Mouse (Mus musculus) megakaryocyte progenitor cell, adult 5-6 weeks (primary cell): ENCODE measurements at regions not wholly inside any gene's neighbourhood (a gene's known extent, or its start where the extent isn't known, plus 50 kb on each side); places are given as distances from the start of the nearest gene placed in this dataset.

ENCODE experiments used
- ATAC-seq: replicated peaks from 2 replicates; pipeline ENCODE4 v1.8.0; 2016; ENCODE audit warnings: mild to moderate bottlenecking, moderate TSS enrichment, inconsistent platforms; ENCODE audit not compliant: poor library complexity

GRCm38 (mm10) chr1:90342346-90342745 lies 138.6 kb downstream of the Ackr3 start:
- ATAC-seq = no peak

GRCm38 (mm10) chr1:90343492-90343891 lies 139.7 kb downstream of the Ackr3 start:
- ATAC-seq = no peak

- no peak for ATAC-seq
These were observed 143.3 kb downstream of the Ackr3 start for GRCm38 (mm10) chr1:90347032-90347431.

- ATAC-seq = no peak
These were observed 145.8 kb downstream of the Ackr3 start for GRCm38 (mm10) chr1:90349611-90350010.

GRCm38 (mm10) chr1:90353325-90353724 lies 149.5 kb downstream of the Ackr3 start:
- ATAC-seq = no peak

- ATAC-seq = no peak
These were observed 152.8 kb downstream of the Ackr3 start for GRCm38 (mm10) chr1:90356567-90356966.

GRCm38 (mm10) chr1:90357391-90357790 lies 153.6 kb downstream of the Ackr3 start:
- no peak for ATAC-seq

GRCm38 (mm10) chr1:90358971-90359370 lies 155.2 kb downstream of the Ackr3 start:
- no peak for ATAC-seq

- ATAC-seq = no peak
These were observed 156.3 kb downstream of the Ackr3 start for GRCm38 (mm10) chr1:90360065-90360464.

GRCm38 (mm10) chr1:90364444-90364843 lies 160.7 kb downstream of the Ackr3 start:
- no peak for ATAC-seq

GRCm38 (mm10) chr1:90368581-90368980 lies 164.8 kb downstream of the Ackr3 start:
- peak; percentile 76 for ATAC-seq

- ATAC-seq = peak; percentile 72
These were observed 165.5 kb downstream of the Ackr3 start for GRCm38 (mm10) chr1:90369287-90369686.

- ATAC-seq = no peak
These were observed 167.0 kb downstream of the Ackr3 start for GRCm38 (mm10) chr1:90370766-90371165.

GRCm38 (mm10) chr1:90373001-90373400 lies 169.2 kb downstream of the Ackr3 start:
- no peak for ATAC-seq

GRCm38 (mm10) chr1:90374517-90374916 lies 170.7 kb downstream of the Ackr3 start:
- no peak for ATAC-seq

- ATAC-seq = no peak
These were observed 176.4 kb downstream of the Ackr3 start for GRCm38 (mm10) chr1:90380034-90380705.

- ATAC-seq = no peak
These were observed 179.2 kb downstream of the Ackr3 start for GRCm38 (mm10) chr1:90382941-90383470.

- peak; percentile 23; the same call in 1 of the 2 replicates for ATAC-seq
These were observed 181.2 kb downstream of the Ackr3 start for GRCm38 (mm10) chr1:90385024-90385423.

GRCm38 (mm10) chr1:90386792-90387191 lies 183.0 kb downstream of the Ackr3 start:
- no peak for ATAC-seq

GRCm38 (mm10) chr1:90390422-90390821 lies 186.6 kb downstream of the Ackr3 start:
- no peak for ATAC-seq

- no peak for ATAC-seq
These were observed 190.1 kb downstream of the Ackr3 start for GRCm38 (mm10) chr1:90393861-90394260.

GRCm38 (mm10) chr1:90395331-90396016 lies 191.7 kb downstream of the Ackr3 start:
- no peak for ATAC-seq
